Mouse (Mus musculus) erythroblast, embryonic 14.5 days (primary cell): Measurements from ENCODE around the gene Cpne2. TPM values are rescaled to one million over a fixed set of nuclear protein-coding genes. Genes with fewer than 3 reads are reported as not detected.

Source experiments
- H3K27me3 ChIP-seq: 2 replicates; pipeline ENCODE4 v1.6.1; 2012; ENCODE audit warnings: inconsistent platforms; ENCODE audit not compliant: control insufficient read depth
- H3K36me3 ChIP-seq: 2 replicates; pipeline ENCODE4 v1.6.1; 2012; ENCODE audit warnings: mild to moderate bottlenecking, inconsistent platforms; ENCODE audit not compliant: control insufficient read depth
- H3K4me1 ChIP-seq: 2 replicates; pipeline ENCODE4 v1.6.1; 2012; ENCODE audit warnings: inconsistent platforms; ENCODE audit not compliant: control insufficient read depth
- H3K4me3 ChIP-seq: replicated peaks from 2 replicates; pipeline ENCODE3; 2012; ENCODE audit warnings: moderate library complexity, mild to moderate bottlenecking, inconsistent platforms
- H3K9me3 ChIP-seq: 2 replicates; pipeline ENCODE4 v1.6.1; 2012; ENCODE audit warnings: low read length, inconsistent platforms, mixed read lengths; ENCODE audit not compliant: control insufficient read depth
- GATA1 ChIP-seq: IDR thresholded peaks from 2 replicates; pipeline ENCODE4 v1.6.1; 2012; ENCODE audit warnings: low read length, inconsistent platforms, mixed read lengths
- TAL1 ChIP-seq: IDR thresholded peaks from 3 replicates; pipeline ENCODE4 v1.6.1; 2012; ENCODE audit warnings: low read length, inconsistent platforms, mixed read lengths
- polyA plus RNA-seq: library from polyadenylated mRNA; stranded (reverse); fragments of >175 nt; gene quantifications from 2 replicates; pipeline ENCODE4 v1.2.3, GENCODE M21; 2012

The Cpne2 gene
- polyA plus RNA-seq, 1 experiment = 0.06 TPM

DNA sequence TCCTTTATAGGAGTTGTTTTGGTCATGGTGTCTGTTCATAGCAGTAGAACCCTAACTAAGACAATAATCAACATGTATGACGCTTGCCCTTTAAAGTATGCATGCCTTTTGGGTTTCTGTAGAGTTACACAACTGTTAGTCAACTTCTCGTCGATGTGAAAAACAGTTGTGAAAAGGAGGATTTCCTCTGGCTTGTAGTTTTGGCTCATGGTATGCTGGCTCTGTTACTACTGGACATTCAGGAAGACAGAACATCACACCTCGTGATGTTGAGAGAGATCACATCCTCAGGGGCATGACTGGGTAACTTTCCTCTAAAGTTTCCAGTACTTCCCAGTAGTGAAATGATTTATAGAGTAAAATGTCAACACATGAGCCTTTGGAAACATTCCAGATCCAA lies 2.1 kb upstream of the Cpne2 start:
- H3K4me3 ChIP-seq = no peak overlapping the region
- no peaks in the 10 kb centered on the region for H3K36me3 ChIP-seq
- H3K9me3 ChIP-seq = no peaks in the 10 kb centered on the region; the same call in 1 of the 2 replicates
- TF ChIP-seq TAL1 (no peak), GATA1 (no peak)
- H3K27me3 ChIP-seq = peaks cover 60% of the 10 kb centered on the region
- H3K4me1 ChIP-seq = no peaks in the 10 kb centered on the region

DNA sequence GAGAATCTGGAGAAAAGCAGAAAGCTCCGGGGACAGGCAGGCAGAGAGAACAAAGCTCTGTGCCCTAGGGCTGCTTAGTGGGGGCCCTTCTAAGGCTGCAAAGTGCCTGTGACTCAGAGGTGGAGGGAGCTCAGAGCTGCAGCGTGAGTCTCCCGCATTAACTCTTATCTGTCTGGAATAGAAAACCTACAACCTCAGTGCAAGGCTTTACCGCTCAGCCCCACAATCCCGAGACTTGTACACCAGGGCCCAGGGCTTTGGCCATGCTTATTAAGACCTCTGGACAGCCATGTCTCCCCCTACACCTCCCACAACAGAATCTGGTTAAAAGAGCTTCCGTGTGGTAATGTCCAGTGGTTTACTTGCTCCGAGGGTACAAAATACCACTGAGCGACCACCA lies 790 bp upstream of the Cpne2 start:
- Histone ChIP-seq H3K4me3 (no peak overlapping the region), H3K36me3 (no peaks in the 10 kb centered on the region), H3K27me3 (peaks cover 67% of the 10 kb centered on the region), H3K9me3 (no peaks in the 10 kb centered on the region; the same call in 1 of the 2 replicates), H3K4me1 (no peaks in the 10 kb centered on the region)
- TF ChIP-seq TAL1 = no peak
- TF ChIP-seq GATA1 = no peak

DNA sequence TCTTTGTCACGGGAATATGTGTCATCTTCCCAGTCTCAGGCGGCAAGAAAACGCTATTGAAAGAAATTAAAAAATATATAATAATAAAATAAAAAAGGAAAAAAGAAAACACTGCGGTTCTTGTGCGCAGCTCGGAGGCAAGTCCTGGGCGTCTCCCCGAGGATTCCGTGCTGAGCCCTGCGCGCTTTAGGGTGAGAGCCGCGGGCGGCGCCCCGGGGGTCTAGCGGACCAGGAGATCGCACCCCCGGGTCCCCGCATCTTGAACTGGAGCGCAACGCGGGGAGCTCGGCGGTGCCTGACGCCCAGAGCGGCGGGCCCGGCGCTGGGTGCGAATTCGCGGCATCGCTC lies 291 bp upstream of the Cpne2 start:
- Histone ChIP-seq H3K36me3 (no peaks in the 10 kb centered on the region), H3K27me3 (peaks cover 67% of the 10 kb centered on the region), H3K4me3 (peak overlapping the region; percentile 49), H3K9me3 (no peaks in the 10 kb centered on the region; the same call in 1 of the 2 replicates), H3K4me1 (no peaks in the 10 kb centered on the region)
- TF ChIP-seq TAL1 = no peak
- TF ChIP-seq GATA1 = no peak

DNA sequence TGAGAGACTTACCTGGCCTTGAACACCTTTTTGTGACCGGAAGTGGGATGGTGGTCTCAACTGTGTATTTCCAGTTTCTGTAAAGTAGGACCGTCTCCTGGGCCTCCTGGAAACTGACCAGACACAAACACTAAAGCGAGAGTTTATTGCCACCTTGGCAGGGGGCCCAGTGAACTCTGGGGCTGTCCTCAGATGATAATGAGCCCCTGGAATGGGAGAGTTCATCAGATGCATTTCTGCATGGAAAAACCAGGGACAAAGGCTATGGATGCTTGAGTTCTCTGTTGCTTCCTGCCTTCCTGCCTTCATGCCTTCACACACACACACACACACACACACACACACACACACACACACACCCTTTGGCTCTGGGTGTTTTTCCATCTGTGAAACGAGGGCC lies 1.8 kb downstream of the Cpne2 start:
- no peaks in the 10 kb centered on the region; the same call in 1 of the 2 replicates for H3K9me3 ChIP-seq
- no peak overlapping the region for H3K4me3 ChIP-seq
- no peaks in the 10 kb centered on the region for H3K36me3 ChIP-seq
- TF ChIP-seq TAL1 (no peak), GATA1 (no peak)
- peaks cover 66% of the 10 kb centered on the region for H3K27me3 ChIP-seq
- H3K4me1 ChIP-seq = no peaks in the 10 kb centered on the region

DNA sequence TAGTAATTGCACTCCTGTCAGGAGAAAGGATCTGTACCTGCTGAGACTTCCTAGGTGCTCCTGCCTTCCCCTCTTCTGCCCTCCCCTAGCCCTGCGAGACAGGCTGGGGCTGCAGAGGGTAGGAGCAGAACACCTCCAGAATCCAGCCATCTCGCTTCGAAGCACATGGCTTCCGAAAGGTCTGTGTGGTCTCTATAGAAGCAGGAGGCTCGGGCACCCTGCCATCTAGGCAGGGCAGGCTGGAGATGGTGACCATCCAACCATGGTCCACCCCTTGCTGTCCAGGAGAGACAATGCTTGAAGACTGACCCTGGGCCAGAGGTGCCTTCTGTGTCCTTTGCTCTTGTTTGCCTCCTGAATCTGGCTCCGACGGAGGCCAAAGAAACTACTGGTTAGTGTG lies 2.8 kb downstream of the Cpne2 start:
- no peak for TF ChIP-seq GATA1
- TF ChIP-seq TAL1 = no peak
- H3K36me3 ChIP-seq = no peaks in the 10 kb centered on the region
- peaks cover 56% of the 10 kb centered on the region for H3K27me3 ChIP-seq
- H3K9me3 ChIP-seq = no peaks in the 10 kb centered on the region; the same call in 1 of the 2 replicates
- no peaks in the 10 kb centered on the region for H3K4me1 ChIP-seq
- H3K4me3 ChIP-seq = no peak overlapping the region

DNA sequence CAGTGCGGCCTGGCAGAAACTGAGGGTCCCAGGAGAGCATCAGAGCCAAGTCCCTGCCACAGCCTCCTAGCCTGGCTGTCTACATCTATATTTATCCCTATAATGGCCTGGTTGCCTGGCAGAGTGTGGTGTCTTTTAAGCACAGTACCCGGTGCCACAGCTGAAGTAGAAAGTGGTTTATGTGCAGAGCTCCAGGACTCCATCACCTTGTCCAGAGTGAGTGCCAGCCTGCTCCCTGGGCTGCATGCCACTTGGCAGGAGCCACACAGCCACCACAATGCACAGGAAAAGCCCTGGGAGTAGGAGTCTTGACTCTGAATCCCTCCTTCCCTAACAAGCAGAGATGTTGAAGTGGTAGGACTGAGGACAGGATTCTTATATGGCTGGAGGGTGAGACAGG lies 4.7 kb downstream of the Cpne2 start:
- no peaks in the 10 kb centered on the region for H3K36me3 ChIP-seq
- peaks cover 38% of the 10 kb centered on the region for H3K27me3 ChIP-seq
- no peak for TF ChIP-seq TAL1
- TF ChIP-seq GATA1 = no peak
- no peaks in the 10 kb centered on the region; the same call in 1 of the 2 replicates for H3K9me3 ChIP-seq
- H3K4me1 ChIP-seq = no peaks in the 10 kb centered on the region
- no peak overlapping the region for H3K4me3 ChIP-seq

DNA sequence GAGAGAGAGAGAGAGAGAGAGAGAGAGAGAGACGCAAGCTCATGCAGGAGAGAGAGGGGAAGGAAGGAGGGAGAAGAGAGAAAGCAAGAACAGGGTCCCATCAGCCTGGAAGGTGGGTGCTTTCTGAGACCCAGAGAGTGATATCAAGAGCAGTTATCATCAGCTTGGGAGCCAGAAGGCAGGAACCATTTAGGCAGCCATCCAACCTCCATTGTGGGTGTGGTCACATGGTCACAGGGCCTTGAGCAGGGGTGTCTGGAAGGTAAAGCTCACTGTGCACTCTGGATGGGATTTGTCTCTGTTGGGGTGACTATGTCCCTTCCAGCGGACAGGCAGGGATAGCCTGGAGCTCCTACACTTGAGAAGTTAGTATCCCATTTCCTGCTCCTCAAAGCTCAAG lies 7.2 kb downstream of the Cpne2 start:
- Histone ChIP-seq H3K27me3 (peaks cover 12% of the 10 kb centered on the region), H3K4me1 (no peaks in the 10 kb centered on the region), H3K9me3 (no peaks in the 10 kb centered on the region), H3K4me3 (no peak overlapping the region), H3K36me3 (no peaks in the 10 kb centered on the region)
- no peak for TF ChIP-seq TAL1
- no peak for TF ChIP-seq GATA1

DNA sequence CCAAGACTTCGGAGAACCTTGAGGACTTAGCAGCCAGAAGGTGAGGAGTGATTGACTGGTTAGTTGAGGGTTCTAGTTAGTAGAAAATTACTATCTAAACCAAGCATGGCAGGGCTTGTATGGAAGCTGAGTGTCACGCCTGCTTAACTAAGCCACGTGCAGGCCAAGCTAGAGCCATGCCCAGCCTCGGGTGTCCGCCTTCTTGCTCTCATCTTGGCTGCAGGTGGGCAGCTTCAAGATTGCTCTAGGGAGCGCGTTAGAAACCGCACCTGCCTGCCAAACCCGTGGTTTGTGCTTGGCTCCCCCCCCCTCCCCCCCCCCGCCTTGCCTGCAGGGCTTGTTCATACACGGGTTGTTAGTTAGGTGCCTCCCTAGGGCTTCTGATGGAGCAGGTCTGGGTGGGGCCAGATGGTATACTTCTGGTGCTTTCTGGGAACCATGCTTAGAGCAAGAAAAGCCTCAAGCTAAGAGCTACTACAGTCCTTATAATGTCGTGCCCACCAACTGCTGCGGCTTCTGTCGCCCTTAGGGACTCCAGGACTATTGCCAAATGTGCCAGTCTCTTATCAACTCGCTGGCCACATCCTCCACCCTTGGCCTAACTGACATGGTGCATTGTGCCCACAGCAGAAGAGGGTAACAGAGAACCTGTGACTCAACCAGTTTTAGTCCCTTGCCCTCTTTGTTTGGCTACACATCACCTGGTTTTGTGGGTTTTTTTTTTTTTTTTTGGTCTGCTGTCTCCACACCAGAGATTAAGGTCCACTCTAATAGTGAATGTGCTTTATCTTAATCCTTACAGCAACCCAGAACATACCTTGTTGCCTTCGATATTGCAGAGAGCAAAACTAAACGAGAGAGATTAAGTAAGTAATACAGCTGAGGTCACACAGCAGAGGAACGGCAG lies 8.4 kb downstream of the Cpne2 start:
- Histone ChIP-seq H3K4me1 (no peaks in the 10 kb centered on the region), H3K36me3 (no peaks in the 10 kb centered on the region), H3K4me3 (no peak overlapping the region), H3K27me3 (peaks cover 3% of the 10 kb centered on the region; the same call in 1 of the 2 replicates), H3K9me3 (no peaks in the 10 kb centered on the region)
- no peak for TF ChIP-seq GATA1
- TF ChIP-seq TAL1 = no peak

DNA sequence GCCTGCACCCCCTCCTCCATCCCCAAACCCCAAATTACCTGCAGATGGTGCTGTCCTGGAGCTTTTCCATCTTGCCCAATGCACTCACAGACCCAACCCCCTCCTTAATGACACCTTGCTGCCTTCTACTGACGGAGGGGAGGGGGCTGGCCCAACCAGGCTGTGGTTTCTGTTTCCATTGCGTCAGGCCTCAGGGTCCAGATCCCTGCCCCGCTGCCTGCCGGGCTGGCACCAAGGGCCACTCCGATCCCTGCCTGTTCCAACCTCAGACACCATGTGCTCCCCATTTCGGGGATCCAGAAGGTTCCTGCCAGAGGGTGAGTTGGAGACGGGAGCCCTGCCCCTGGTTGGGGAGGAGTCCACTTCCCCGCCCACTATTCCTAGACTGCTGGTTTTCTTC lies 11.2 kb downstream of the Cpne2 start:
- Histone ChIP-seq H3K9me3 (no peaks in the 10 kb centered on the region), H3K4me1 (no peaks in the 10 kb centered on the region), H3K4me3 (no peak overlapping the region), H3K27me3 (no peaks in the 10 kb centered on the region), H3K36me3 (no peaks in the 10 kb centered on the region)
- TF ChIP-seq TAL1 (no peak), GATA1 (no peak)
